In genomic region chr15:75019446-75019845, GRCm38 (mm10) we compare ENCODE assay signal across 11 mouse cellular contexts. TPM values are rescaled to one million over a fixed set of nuclear protein-coding genes. Genes with fewer than 3 reads are reported as not detected.
A peak's percentile ranks its signal among the peaks of the same experiment; 100 is the strongest.
DNase-seq lines count a peak whose midpoint lies in the region; ATAC-seq and TF ChIP-seq lines count a peak whose summit lies in the region.
"Not testable (repeated sequence)": the region's sequence is repeated elsewhere in the genome, so short reads cannot be mapped to it uniquely, and the experiment has no call there.
"Had no signal": no experiment of that assay in that cellular context is flagged by ENCODE, and none has a peak within 500 bp of the region (broad histone marks: within the 10 kb centered on the region; RNA-seq: fewer than 3 reads in every experiment).

No protein-coding gene starts in this region.

- peak; percentile 63 for ATAC-seq in inflammation-experienced regulatory T-cells, adult 6 months
- ATAC-seq in monocyte, adult 5-6 weeks (replicated peaks; ENCODE audit: insufficient number of reproducible peaks, low FRiP score, low TSS enrichment, poor library complexity, severe bottlenecking): peak; percentile 94

- peak; percentile 11 for DNase-seq in adrenal gland, postnatal 14 days
- DNase-seq in embryo, embryonic 10 days (ENCODE audit: low spot score): peak; percentile 35
- peak; percentile 1 for DNase-seq in gastrocnemius, adult 18-20 months (ENCODE audit: low spot score)
- not testable (repeated sequence) for DNase-seq in lung, adult 2 months
- peak in 1 of 2 experiments; percentile 17 for DNase-seq in spleen, adult 2 months (ENCODE audit: low read depth in 1 of 2, low spot score in 2 of 2)

- H3K4me3 ChIP-seq in E14TG2a.4 (replicated peaks; ENCODE audit: low read length); lung, adult 2 months (replicated peaks; ENCODE audit: extremely low read depth, low read depth, low read length); spleen, adult 2 months (ENCODE audit: extremely low read depth, insufficient read depth, insufficient read length): not testable (repeated sequence)

- not testable (repeated sequence) for H3K36me3 ChIP-seq in E14TG2a.4 (ENCODE audit: insufficient read depth, low read length); spleen, adult 2 months (ENCODE audit: control insufficient read depth, insufficient read depth, low read length)

- not testable (repeated sequence) for H3K9me3 ChIP-seq in E14TG2a.4 (ENCODE audit: low read length)

- H3K4me1 ChIP-seq in E14TG2a.4 (replicated peaks; ENCODE audit: low read depth, low read length); lung, adult 2 months (ENCODE audit: control insufficient read depth, insufficient read depth, low read length); spleen, adult 2 months (ENCODE audit: control insufficient read depth, insufficient read depth, insufficient read length): not testable (repeated sequence)

- not testable (repeated sequence) for H3K27me3 ChIP-seq in E14TG2a.4 (ENCODE audit: insufficient read depth, low read length); spleen, adult 2 months (ENCODE audit: control insufficient read depth, insufficient read depth, low read length)

- not testable (repeated sequence) for TF ChIP-seq POLR2A in lung, adult 2 months (IDR thresholded peaks at IDR 0.05; ENCODE audit: borderline replicate concordance, extremely low read depth, low read depth, low read length); spleen, adult 2 months (IDR thresholded peaks at IDR 0.05; ENCODE audit: low read depth, low read length)

- 24% methylated on average over 2 of the region's 2 CpGs for WGBS in lung, adult 2 months
- WGBS in spleen, adult 2 months: 32% methylated on average over 2 of the region's 2 CpGs

- peak; percentile 60 for TF ChIP-seq CTCF in E14TG2a.4 (conservative IDR thresholded peaks at IDR 0.05; ENCODE audit: low read length)
- peak; percentile 88 for TF ChIP-seq CTCF in lung, adult 2 months (IDR thresholded peaks at IDR 0.05; ENCODE audit: insufficient read depth, low read length)
- peak; percentile 59; the same call in 1 of the 2 replicates for TF ChIP-seq CTCF in spleen, adult 2 months (IDR thresholded peaks at IDR 0.05; ENCODE audit: extremely low read depth, insufficient read depth, insufficient read length, insufficient replicate concordance)

- H3K27ac ChIP-seq in spleen, adult 2 months (ENCODE audit: insufficient read depth, low read length): not testable (repeated sequence)

RNA-seq across cellular contexts. Expression of gene Ly6a, which starts 21.6 kb away (rescaled TPM):
- 42.1 and 50.7 TPM in 2 replicates for total RNA-seq in adrenal gland, postnatal 14 days (2021)
- 10 to 100 TPM; 42.4 to 64.1 TPM for total RNA-seq in gastrocnemius, adult 18-20 months (2021)
- polyA plus RNA-seq in inflammation-experienced regulatory T-cells, adult 6 months (2017; shearing (Covaris generic)): 1,000 to 10,000 TPM in 1 of 3 experiments, 100 to 1,000 TPM in 2; 364 to 1,307 (median 501) TPM
- polyA plus RNA-seq in lung, adult 2 months (2012; rRNA removed): 445 and 454 TPM in 2 replicates
- total RNA-seq in monocyte, adult 5-6 weeks (2017): 22.8 to 39.4 TPM (median 23.5 TPM) in 3 replicates
- 111 and 149 TPM in 2 replicates for polyA plus RNA-seq in spleen, adult 2 months (2012; rRNA removed)
- polyA plus RNA-seq: forebrain, embryonic 12.5 days had no signal

RNA-seq across cellular contexts. Expression of gene Ly6c1, which starts 29.2 kb away (rescaled TPM):
- 133 and 215 TPM in 2 replicates for total RNA-seq in adrenal gland, postnatal 14 days (2021)
- total RNA-seq in gastrocnemius, adult 18-20 months (2021): 100 to 1,000 TPM in 1 of 2 experiments, 10 to 100 TPM in 1; 84.4 to 104 TPM
- polyA plus RNA-seq in inflammation-experienced regulatory T-cells, adult 6 months (2017; shearing (Covaris generic)): 100 to 1,000 TPM in 1 of 3 experiments, 10 to 100 TPM in 1, 1 to 10 TPM in 1; 1.9 to 113 (median 61.0) TPM
- 806 and 848 TPM in 2 replicates for polyA plus RNA-seq in lung, adult 2 months (2012; rRNA removed)
- total RNA-seq in monocyte, adult 5-6 weeks (2017): not detected in 3 replicates
- 105 and 137 TPM in 2 replicates for polyA plus RNA-seq in spleen, adult 2 months (2012; rRNA removed)

RNA-seq across cellular contexts. Expression of gene Ly6i, which starts 36.2 kb away (rescaled TPM):
- 0.30 and 1.4 TPM in 2 replicates for total RNA-seq in adrenal gland, postnatal 14 days (2021)
- total RNA-seq in gastrocnemius, adult 18-20 months (2021): under 1 TPM in 1 of 2 experiments, not detected in 1; 0.59 TPM
- 1 to 10 TPM in 1 of 3 experiments, under 1 TPM in 2; 0.77 to 1.4 (median 0.85) TPM for polyA plus RNA-seq in inflammation-experienced regulatory T-cells, adult 6 months (2017; shearing (Covaris generic))
- 1.3 and 1.7 TPM in 2 replicates for polyA plus RNA-seq in lung, adult 2 months (2012; rRNA removed)
- 97.1 to 147 TPM (median 103 TPM) in 3 replicates for total RNA-seq in monocyte, adult 5-6 weeks (2017)
- 1.9 and 2.8 TPM in 2 replicates for polyA plus RNA-seq in spleen, adult 2 months (2012; rRNA removed)
- total RNA-seq: left cerebral cortex, postnatal 4 days had no signal
- polyA plus RNA-seq: forebrain, embryonic 12.5 days; hindbrain, embryonic 15.5 days had no signal

Comparison
In these comparisons a context has a peak if more than half of its experiments do, and no peak if none do; other contexts are left out.
1. RNA of gene Ly6c1, which starts 29.2 kb away (total RNA-seq): 133 to 215 TPM in adrenal gland, postnatal 14 days and 84.4 to 104 TPM in gastrocnemius, adult 18-20 months; not detected in monocyte, adult 5-6 weeks; every median in the first group is over 10 times any median in the second.
2. RNA of gene Ly6i, which starts 36.2 kb away (total RNA-seq): 97.1 to 147 TPM in monocyte, adult 5-6 weeks; 0.59 TPM in gastrocnemius, adult 18-20 months and 0.30 to 1.4 TPM in adrenal gland, postnatal 14 days; every median in the first group is over 10 times any median in the second.
3. Peak in every context shown above with its lines, with median percentiles within 50 percentile points of each other: CTCF ChIP-seq.